Mouse (Mus musculus): Measurements from ENCODE around the gene Tmub2. TPM values are rescaled to one million over a fixed set of nuclear protein-coding genes. Genes with fewer than 3 reads are reported as not detected.
A peak's percentile ranks its signal among the peaks of the same experiment; 100 is the strongest.
"Not testable (repeated sequence)": the region's sequence is repeated elsewhere in the genome, so short reads cannot be mapped to it uniquely, and the experiment has no call there.

The Tmub2 gene
- polyA plus RNA-seq, 1 experiment from 2014 or later, result 57.3 TPM

DNA sequence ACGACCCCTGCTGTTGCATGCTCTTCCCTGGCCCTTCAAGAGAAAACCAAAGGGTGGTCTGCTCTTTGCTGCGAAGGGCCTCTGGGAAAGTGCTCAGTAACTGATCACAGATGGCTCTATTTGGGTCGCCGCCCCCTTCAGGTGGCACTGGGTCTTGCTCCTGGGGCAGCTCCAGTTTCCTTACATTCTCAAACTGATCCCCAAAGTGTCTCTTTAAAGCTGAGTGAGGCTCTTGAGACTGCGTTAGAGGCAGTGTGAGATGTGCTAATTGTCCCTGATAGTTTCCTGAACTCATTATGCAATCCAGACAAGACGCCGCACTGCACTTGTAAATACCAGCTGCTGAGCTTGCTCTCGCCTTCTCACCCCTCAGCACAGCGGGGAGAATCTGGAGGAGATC lies 27.2 kb upstream of the Tmub2 start:
- no peaks in the 10 kb centered on the region for H3K27me3 ChIP-seq
- peak overlapping the region; percentile 43; the same call in 1 of the 2 replicates for H3K9ac ChIP-seq
- H3K9me3 ChIP-seq, result no peaks in the 10 kb centered on the region
- ATAC-seq (ENCODE audit: low FRiP score, low read depth), result peak; percentile 57; the same call in 1 of the 2 replicates
- peaks cover 18% of the 10 kb centered on the region for H3K4me1 ChIP-seq
- 29% methylated on average over 9 of the region's 9 CpGs for WGBS
- peak overlapping the region; percentile 11 for H3K4me2 ChIP-seq (replicated peaks)
- H3K27ac ChIP-seq, result peak overlapping the region; percentile 52; the same call in 1 of the 2 replicates
- no peak overlapping the region for H3K4me3 ChIP-seq
- peaks cover 60% of the 10 kb centered on the region for H3K36me3 ChIP-seq

- H3K27me3 ChIP-seq, result no peaks in the 10 kb centered on the region
- no peak overlapping the region for H3K27ac ChIP-seq
- H3K9me3 ChIP-seq, result no peaks in the 10 kb centered on the region
- H3K4me1 ChIP-seq, result peaks cover 18% of the 10 kb centered on the region
- peaks cover 62% of the 10 kb centered on the region for H3K36me3 ChIP-seq
- H3K9ac ChIP-seq, result no peak overlapping the region
- ATAC-seq (ENCODE audit: low FRiP score, low read depth), result no peak
- H3K4me3 ChIP-seq, result no peak overlapping the region
- 71% methylated on average over 6 of the region's 6 CpGs for WGBS
- H3K4me2 ChIP-seq (replicated peaks), result no peak overlapping the region
Observed at GRCm38 (mm10) chr11:102258095-102258494, 26.6 kb upstream of the Tmub2 start.

GRCm38 (mm10) chr11:102258521-102258920 lies 26.2 kb upstream of the Tmub2 start:
- Histone ChIP-seq H3K27ac (no peak overlapping the region), H3K9me3 (no peaks in the 10 kb centered on the region), H3K36me3 (peaks cover 66% of the 10 kb centered on the region), H3K9ac (no peak overlapping the region), H3K4me2 (replicated peaks) (no peak overlapping the region), H3K4me3 (no peak overlapping the region), H3K27me3 (no peaks in the 10 kb centered on the region), H3K4me1 (peaks cover 18% of the 10 kb centered on the region)
- ATAC-seq (ENCODE audit: low FRiP score, low read depth), result no peak
- WGBS, result 86% methylated on average over 3 of the region's 3 CpGs

GRCm38 (mm10) chr11:102263211-102263610 lies 21.5 kb upstream of the Tmub2 start:
- Histone ChIP-seq H3K4me2 (replicated peaks) (no peak overlapping the region), H3K4me1 (peaks cover 11% of the 10 kb centered on the region), H3K27ac (no peak overlapping the region), H3K27me3 (no peaks in the 10 kb centered on the region), H3K9me3 (no peaks in the 10 kb centered on the region), H3K4me3 (no peak overlapping the region), H3K9ac (no peak overlapping the region), H3K36me3 (peaks cover 53% of the 10 kb centered on the region)
- no peak for ATAC-seq (ENCODE audit: low FRiP score, low read depth)
- 94% methylated on average over 7 of the region's 7 CpGs for WGBS

- Histone ChIP-seq H3K9ac (peak overlapping the region; percentile 45; the same call in 1 of the 2 replicates), H3K27me3 (no peaks in the 10 kb centered on the region), H3K36me3 (peaks cover 35% of the 10 kb centered on the region), H3K4me1 (peaks cover 11% of the 10 kb centered on the region), H3K9me3 (no peaks in the 10 kb centered on the region), H3K27ac (no peak overlapping the region), H3K4me3 (no peak overlapping the region), H3K4me2 (replicated peaks) (no peak overlapping the region)
- 67% methylated on average over 14 of the region's 14 CpGs for WGBS
- ATAC-seq (ENCODE audit: low FRiP score, low read depth), result no peak
Observed at GRCm38 (mm10) chr11:102265816-102266215, 18.9 kb upstream of the Tmub2 start.

DNA sequence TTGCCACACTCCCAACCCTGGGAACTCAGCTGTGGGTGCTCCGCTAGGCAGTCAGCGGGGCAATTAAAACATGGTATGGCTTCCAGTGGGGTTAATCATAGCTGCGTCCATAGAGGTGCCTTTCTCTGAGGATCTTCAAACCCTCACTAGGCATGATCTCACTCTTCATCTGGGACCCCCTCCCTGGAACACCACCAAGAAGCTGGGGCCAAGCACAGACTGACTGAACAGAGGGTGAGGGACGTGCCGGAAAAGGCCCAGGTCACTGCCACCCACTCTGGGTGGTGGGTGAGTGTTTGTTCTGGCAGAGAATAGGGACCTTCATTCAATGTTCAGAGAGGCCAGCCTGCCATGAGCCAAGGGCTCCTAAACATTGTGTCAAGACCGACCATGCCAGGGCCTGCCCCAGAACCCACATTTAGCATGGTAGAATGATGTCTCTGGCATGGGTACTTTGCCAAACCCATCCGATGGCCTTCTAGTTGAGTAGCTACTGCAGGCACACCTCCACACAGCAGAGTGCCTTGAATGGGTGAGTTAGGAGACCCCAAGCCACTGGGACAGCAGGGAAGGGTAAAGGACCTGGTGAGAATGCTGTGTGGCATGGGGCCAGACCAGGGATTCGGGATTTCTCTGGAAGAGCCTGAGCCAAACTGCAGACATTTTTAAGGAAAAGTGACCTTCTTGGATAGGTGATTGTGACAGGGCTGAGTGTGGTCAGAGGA lies 17.9 kb upstream of the Tmub2 start:
- peak overlapping the region; percentile 34; the same call in 1 of the 2 replicates for H3K4me2 ChIP-seq (replicated peaks)
- peaks cover 11% of the 10 kb centered on the region for H3K4me1 ChIP-seq
- H3K36me3 ChIP-seq, result peaks cover 28% of the 10 kb centered on the region
- H3K4me3 ChIP-seq, result no peak overlapping the region
- H3K27me3 ChIP-seq, result no peaks in the 10 kb centered on the region
- WGBS, result 87% methylated on average over 8 of the region's 8 CpGs
- no peaks in the 10 kb centered on the region for H3K9me3 ChIP-seq
- no peak for ATAC-seq (ENCODE audit: low FRiP score, low read depth)
- no peak overlapping the region for H3K9ac ChIP-seq
- no peak overlapping the region for H3K27ac ChIP-seq

GRCm38 (mm10) chr11:102267480-102267879 lies 17.3 kb upstream of the Tmub2 start:
- H3K4me1 ChIP-seq, result peaks cover 11% of the 10 kb centered on the region
- no peak overlapping the region for H3K27ac ChIP-seq
- H3K27me3 ChIP-seq, result no peaks in the 10 kb centered on the region
- peak overlapping the region; percentile 34; the same call in 1 of the 2 replicates for H3K4me2 ChIP-seq (replicated peaks)
- no peak overlapping the region for H3K9ac ChIP-seq
- H3K4me3 ChIP-seq, result no peak overlapping the region
- peak; percentile 54 for ATAC-seq (ENCODE audit: low FRiP score, low read depth)
- no peaks in the 10 kb centered on the region for H3K9me3 ChIP-seq
- peaks cover 21% of the 10 kb centered on the region for H3K36me3 ChIP-seq
- whole genome bisulfite sequencing, result 9% methylated on average over 11 of the region's 11 CpGs

DNA sequence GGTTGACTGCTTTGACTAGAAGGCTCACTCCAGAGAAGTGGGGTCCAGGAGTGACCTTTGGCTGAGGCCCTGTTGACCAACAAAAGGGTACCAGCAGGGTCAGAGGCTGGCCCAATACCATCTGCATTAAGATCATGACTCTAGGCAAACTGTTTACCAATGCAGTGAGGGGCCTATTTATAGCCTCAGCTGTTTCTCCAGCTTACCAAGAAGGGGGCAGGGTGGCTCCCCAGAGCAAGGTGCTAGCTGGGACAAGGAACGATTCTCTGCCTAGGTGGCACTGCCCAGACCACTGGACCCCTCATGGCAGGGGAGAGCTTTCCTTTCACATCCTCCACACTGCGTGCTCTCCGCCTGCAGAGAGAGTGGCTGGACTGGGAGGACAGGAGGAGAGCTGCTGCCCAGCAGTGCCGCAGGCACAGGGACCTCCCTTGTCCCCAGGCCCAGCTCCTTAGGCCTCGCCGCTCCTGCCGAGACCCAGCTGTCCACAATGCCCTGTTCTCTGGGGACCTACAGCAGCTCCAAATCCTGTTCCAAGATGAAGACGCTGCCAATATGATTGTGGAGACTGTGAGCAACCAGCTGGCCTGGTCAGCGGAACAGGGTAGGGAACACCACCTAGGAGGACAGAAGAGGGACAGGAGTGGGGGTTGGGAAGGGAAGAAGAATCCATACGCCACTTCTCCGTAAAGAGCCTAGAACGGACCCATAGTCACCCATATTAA lies 16.0 kb upstream of the Tmub2 start, which contains the start of gene Asb16:
TSS of gene Asb16 (plus strand) at position 224 of the 725 bp plus-strand sequence.
- WGBS, result 86% methylated on average over 12 of the region's 12 CpGs
- Histone ChIP-seq H3K36me3 (peaks cover 13% of the 10 kb centered on the region; the same call in 1 of the 2 replicates), H3K27ac (no peak within 1 kb of the TSS), H3K27me3 (no peaks in the 10 kb centered on the region), H3K9ac (no peak within 1 kb of the TSS), H3K4me3 (no peak within 1 kb of the TSS), H3K9me3 (no peaks in the 10 kb centered on the region), H3K4me1 (peaks cover 11% of the 10 kb centered on the region), H3K4me2 (replicated peaks) (0 out of 2 replicates have a peak within 1 kb of the TSS, but pooled peaks have one; percentile 34)
- ATAC-seq (ENCODE audit: low FRiP score, low read depth), result no peak

- Histone ChIP-seq H3K27ac (0 out of 2 replicates have a peak overlapping the region, but pooled peaks have one; percentile 33), H3K36me3 (no peaks in the 10 kb centered on the region), H3K4me1 (peaks cover 18% of the 10 kb centered on the region), H3K4me2 (replicated peaks) (peak overlapping the region; percentile 87), H3K9me3 (no peaks in the 10 kb centered on the region), H3K4me3 (peak overlapping the region; percentile 50), H3K27me3 (peaks cover 8% of the 10 kb centered on the region), H3K9ac (peak overlapping the region; percentile 76)
- 2% methylated on average over 33 of the region's 33 CpGs for WGBS
- ATAC-seq (ENCODE audit: low FRiP score, low read depth), result peak; percentile 75
Observed at GRCm38 (mm10) chr11:102276411-102276915, 8.3 kb upstream of the Tmub2 start.

GRCm38 (mm10) chr11:102277754-102278153 lies 7.0 kb upstream of the Tmub2 start:
- peaks cover 18% of the 10 kb centered on the region for H3K4me1 ChIP-seq
- H3K9ac ChIP-seq, result no peak overlapping the region
- H3K4me3 ChIP-seq, result no peak overlapping the region
- no peaks in the 10 kb centered on the region for H3K36me3 ChIP-seq
- peaks cover 8% of the 10 kb centered on the region for H3K27me3 ChIP-seq
- H3K9me3 ChIP-seq, result no peaks in the 10 kb centered on the region
- WGBS, result 79% methylated on average over 7 of the region's 12 CpGs
- no peak overlapping the region for H3K27ac ChIP-seq
- H3K4me2 ChIP-seq (replicated peaks), result peak overlapping the region; percentile 87; the same call in 1 of the 2 replicates
- ATAC-seq (ENCODE audit: low FRiP score, low read depth), result no peak

DNA sequence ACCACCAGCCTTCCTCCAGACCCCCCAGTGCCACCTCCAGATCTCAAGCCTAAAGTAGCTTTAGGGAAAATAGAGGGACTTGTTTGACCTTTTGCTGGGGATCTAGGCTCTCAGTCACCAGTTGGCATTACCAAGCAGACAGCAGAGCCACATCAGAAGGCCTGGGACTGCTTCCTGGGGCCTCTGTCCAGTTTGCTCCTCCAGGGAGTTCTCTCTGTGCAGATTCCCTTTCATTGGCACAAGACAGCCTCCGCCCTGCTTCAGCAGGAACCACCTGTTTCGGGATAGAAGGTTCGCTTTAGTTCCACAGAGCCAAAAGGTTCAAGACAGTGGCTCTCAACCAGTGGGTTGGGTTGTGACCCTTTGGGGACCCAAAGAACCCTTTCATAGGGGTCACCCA lies 5.1 kb upstream of the Tmub2 start:
- Histone ChIP-seq H3K9me3 (no peaks in the 10 kb centered on the region), H3K4me1 (peaks cover 18% of the 10 kb centered on the region), H3K27me3 (peaks cover 8% of the 10 kb centered on the region), H3K27ac (no peak overlapping the region), H3K4me2 (replicated peaks) (no peak overlapping the region), H3K36me3 (no peaks in the 10 kb centered on the region), H3K9ac (no peak overlapping the region), H3K4me3 (no peak overlapping the region)
- no peak for ATAC-seq (ENCODE audit: low FRiP score, low read depth)
- WGBS, result 89% methylated on average over 3 of the region's 3 CpGs

DNA sequence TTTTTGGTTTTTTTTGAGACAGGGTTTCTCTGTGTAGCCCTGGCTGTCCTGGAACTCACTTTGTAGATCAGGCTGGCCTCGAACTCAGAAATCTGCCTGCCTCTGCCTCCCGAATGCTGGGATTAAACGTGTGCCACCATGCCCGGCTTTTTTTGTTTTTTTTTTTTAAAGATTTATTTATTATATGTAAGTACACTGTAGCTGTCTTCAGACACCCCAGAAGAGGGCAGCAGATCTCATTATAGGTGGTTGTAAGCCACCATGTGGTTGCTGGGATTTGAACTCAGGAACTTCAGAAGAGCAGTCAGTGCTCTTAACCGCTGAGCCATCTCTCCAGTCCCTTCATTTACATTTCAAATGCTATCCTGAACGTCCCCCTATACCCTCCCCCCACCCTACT lies 4.5 kb upstream of the Tmub2 start:
- not testable (repeated sequence) for H3K27me3 ChIP-seq; H3K9ac ChIP-seq; H3K4me3 ChIP-seq; H3K4me2 ChIP-seq (replicated peaks); H3K27ac ChIP-seq; H3K9me3 ChIP-seq; ATAC-seq (ENCODE audit: low FRiP score, low read depth); H3K36me3 ChIP-seq
- H3K4me1 ChIP-seq, result peaks cover 18% of the 10 kb centered on the region
- WGBS, result 73% methylated on average over 6 of the region's 6 CpGs

Data from limb, embryonic 13.5 days (tissue).